Mouse (Mus musculus) left cerebral cortex, postnatal 25 days (tissue): ENCODE results near the gene Slc22a23. TPM values are rescaled to one million over a fixed set of nuclear protein-coding genes. Genes with fewer than 3 reads are reported as not detected.
A peak's percentile ranks its signal among the peaks of the same experiment; 100 is the strongest.

Source experiments
- DNase-seq, 2 experiments: peaks; one replicate each; pipeline ENCODE4 v3.0.0; 2022; ENCODE audit warnings: low spot score in 2 of 2, mixed read lengths in 1 of 2
- intact Hi-C: fragments of 180-260 bp; cut with DNase I; formaldehyde crosslinking; loops from one replicate; pipeline ENCODE4 v1.15.1; 2025
- total RNA-seq, 2 experiments: library from RNA; stranded (reverse); gene quantifications; 2 replicates each; pipeline ENCODE4 v1.2.3; 2021

Gene Slc22a23
- total RNA-seq, 2 experiments from 2014 or later, result 58.9 to 59.3 TPM

GRCm38 (mm10) chr13:34277611-34278010 is 67.4 kb downstream of the Slc22a23 start:
- intact Hi-C loops, result no loop called here
- no peak for DNase-seq

GRCm38 (mm10) chr13:34277001-34277400 is 68.0 kb downstream of the Slc22a23 start:
- DNase-seq, result no peak
- intact Hi-C loops, result no loop called here

- intact Hi-C loops, result loop anchor here (5.0 kb wide), 1 partner anchor 67 kb away; no protein-coding TSS in a partner anchor
- DNase-seq, result no peak
These were observed 70.1 kb downstream of the Slc22a23 start for GRCm38 (mm10) chr13:34274890-34275289.

GRCm38 (mm10) chr13:34274417-34274816 is 70.6 kb downstream of the Slc22a23 start:
- intact Hi-C loops, result loop anchor here (5.0 kb wide), 1 partner anchor 68 kb away; no protein-coding TSS in a partner anchor

GRCm38 (mm10) chr13:34272275-34273054 is 72.5 kb downstream of the Slc22a23 start:
- DNase-seq, result peak in 1 of 2 experiments; percentile 57
- intact Hi-C loops, result loop anchor here (5.0 kb wide), 1 partner anchor 70 kb away; no protein-coding TSS in a partner anchor

More at GRCm38 (mm10) chr13:34274417-34274816, 70.6 kb downstream of the Slc22a23 start:
- peak in 1 of 2 experiments; percentile 81 for DNase-seq

GRCm38 (mm10) chr13:34271665-34272064 is 73.3 kb downstream of the Slc22a23 start:
- no peak for DNase-seq
- intact Hi-C loops, result loop anchor here (5.0 kb wide), 1 partner anchor 71 kb away; no protein-coding TSS in a partner anchor

GRCm38 (mm10) chr13:34270886-34271602 is 73.9 kb downstream of the Slc22a23 start:
- no peak for DNase-seq
- intact Hi-C loops, result loop anchor here (5.0 kb wide), 1 partner anchor 71 kb away; no protein-coding TSS in a partner anchor

GRCm38 (mm10) chr13:34269376-34269991 is 75.5 kb downstream of the Slc22a23 start:
- intact Hi-C loops, result no loop called here
- DNase-seq, result no peak

GRCm38 (mm10) chr13:34266942-34267660 is 77.9 kb downstream of the Slc22a23 start:
- intact Hi-C loops, result no loop called here
- DNase-seq, result no peak

- no peak for DNase-seq
- intact Hi-C loops, result no loop called here
These were observed 78.9 kb downstream of the Slc22a23 start for GRCm38 (mm10) chr13:34266067-34266466.

- intact Hi-C loops, result no loop called here
- DNase-seq, result no peak
These were observed 79.4 kb downstream of the Slc22a23 start for GRCm38 (mm10) chr13:34265576-34265975.

- intact Hi-C loops, result no loop called here
These were observed 79.9 kb downstream of the Slc22a23 start for GRCm38 (mm10) chr13:34265022-34265565.

GRCm38 (mm10) chr13:34264508-34264907 is 80.5 kb downstream of the Slc22a23 start:
- DNase-seq, result no peak
- intact Hi-C loops, result no loop called here

More at GRCm38 (mm10) chr13:34265022-34265565, 79.9 kb downstream of the Slc22a23 start:
- DNase-seq, result no peak

- DNase-seq, result no peak
- intact Hi-C loops, result no loop called here
These were observed 86.2 kb downstream of the Slc22a23 start for GRCm38 (mm10) chr13:34258765-34259164.

- intact Hi-C loops, result no loop called here
- peak in 1 of 2 experiments; percentile 54 for DNase-seq
These were observed 87.8 kb downstream of the Slc22a23 start for GRCm38 (mm10) chr13:34257177-34257576.

- intact Hi-C loops, result no loop called here
- DNase-seq, result no peak
These were observed 88.3 kb downstream of the Slc22a23 start for GRCm38 (mm10) chr13:34256676-34257075.

GRCm38 (mm10) chr13:34255297-34255696 is 89.7 kb downstream of the Slc22a23 start:
- DNase-seq, result no peak
- intact Hi-C loops, result no loop called here

- no peak for DNase-seq
- intact Hi-C loops, result no loop called here
These were observed 90.3 kb downstream of the Slc22a23 start for GRCm38 (mm10) chr13:34254691-34255090.

- no peak for DNase-seq
- intact Hi-C loops, result no loop called here
These were observed 91.2 kb downstream of the Slc22a23 start for GRCm38 (mm10) chr13:34253736-34254135.
